Mouse (Mus musculus) C2C12 (cell line): Measurements from ENCODE around the gene Stpg4. TPM values are rescaled to one million over a fixed set of nuclear protein-coding genes. Genes with fewer than 3 reads are reported as not detected.
A peak's percentile ranks its signal among the peaks of the same experiment; 100 is the strongest.

Experiments
- H3K27me3 ChIP-seq: one replicate; pipeline ENCODE4 v1.6.1; 2011; ENCODE audit not compliant: control insufficient read depth, insufficient read depth, insufficient read length
- H3K36me3 ChIP-seq: one replicate; pipeline ENCODE4 v1.6.1; 2011; ENCODE audit not compliant: control insufficient read depth, insufficient read depth
- H3K4me3 ChIP-seq: one replicate; pipeline ENCODE4 v1.5.1; 2011; ENCODE audit warnings: mild to moderate bottlenecking, control low read depth; ENCODE audit not compliant: poor library complexity, insufficient read depth, severe bottlenecking
- H3K79me2 ChIP-seq: one replicate; pipeline ENCODE4 v1.6.1; 2011; ENCODE audit not compliant: control insufficient read depth, insufficient read depth
- H3K79me3 ChIP-seq: one replicate; pipeline ENCODE4 v1.6.1; 2011; ENCODE audit warnings: low read depth, control low read depth
- H3ac ChIP-seq: one replicate; pipeline ENCODE3; 2011; ENCODE audit warnings: low read depth; ENCODE audit not compliant: control insufficient read depth, insufficient read length
- CEBPB ChIP-seq: IDR thresholded peaks from one replicate; pipeline ENCODE4 v1.6.1; 2011; ENCODE audit warnings: low read depth, mild to moderate bottlenecking, control low read depth, moderate library complexity
- CTCF ChIP-seq: IDR thresholded peaks from one replicate; pipeline ENCODE4 v1.5.1; 2011; ENCODE audit not compliant: control insufficient read depth, insufficient read depth, insufficient read length
- FOSL1 ChIP-seq: IDR thresholded peaks from one replicate; pipeline ENCODE4 v1.8.0; 2011; ENCODE audit warnings: mild to moderate bottlenecking, low read length; ENCODE audit not compliant: poor library complexity, insufficient read depth, severe bottlenecking
- MAX ChIP-seq: IDR thresholded peaks from one replicate; pipeline ENCODE4 v1.6.1; 2011; ENCODE audit warnings: mild to moderate bottlenecking, control low read depth
- MYOD1 ChIP-seq: IDR thresholded peaks from one replicate; pipeline ENCODE4 v1.6.1; 2011; ENCODE audit warnings: low read depth; ENCODE audit not compliant: control insufficient read depth, insufficient read length
- MYOG ChIP-seq: IDR thresholded peaks from one replicate; pipeline ENCODE4 v1.6.1; 2011; ENCODE audit not compliant: control insufficient read depth, insufficient read length; ENCODE audit errors: extremely low read depth
- USF1 ChIP-seq: IDR thresholded peaks from one replicate; pipeline ENCODE4 v1.6.1; 2011; ENCODE audit warnings: low read depth, mild to moderate bottlenecking, control low read depth, moderate library complexity
- polyA plus RNA-seq: library from polyadenylated mRNA; unstranded; fragments of >200 nt; fragmentation: generic; extraction: Trizol; gene quantifications from one replicate; pipeline ENCODE4 v1.2.1, GENCODE M21; 2012; ENCODE audit warnings: missing spikeins

Stpg4 gene
- polyA plus RNA-seq, 1 experiment, result not detected

DNA sequence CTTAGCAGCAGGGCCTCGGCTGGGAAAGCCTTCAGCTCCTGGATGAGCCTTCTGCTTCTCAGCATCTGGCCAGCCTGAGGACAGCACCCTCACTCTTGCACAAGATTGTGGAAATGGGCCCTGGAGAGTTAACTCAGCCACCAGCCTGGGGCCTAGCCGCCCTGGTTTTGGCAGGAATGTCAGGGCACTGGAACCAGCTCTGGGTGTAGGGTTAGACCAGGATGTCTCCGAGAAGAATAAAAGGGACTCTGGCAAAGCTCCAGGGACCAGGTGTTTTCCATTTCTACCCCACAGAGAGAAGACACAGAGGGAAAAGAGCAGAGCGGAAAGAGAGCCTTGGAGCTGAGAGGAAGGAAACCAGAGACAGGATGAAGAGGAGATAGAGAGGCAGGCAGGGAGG lies 60.3 kb downstream of the Stpg4 start:
- TF ChIP-seq CEBPB, result no peak
- TF ChIP-seq MYOG, result no peak
- TF ChIP-seq MAX, result no peak
- TF ChIP-seq USF1, result no peak
- no peak for TF ChIP-seq CTCF
- no peak for TF ChIP-seq FOSL1
- no peak for TF ChIP-seq MYOD1
- Histone ChIP-seq H3K4me3 (no peak overlapping the region), H3ac (peak overlapping the region; percentile 38), H3K79me3 (no peaks in the 10 kb centered on the region), H3K79me2 (no peaks in the 10 kb centered on the region), H3K36me3 (no peaks in the 10 kb centered on the region), H3K27me3 (no peaks in the 10 kb centered on the region)

DNA sequence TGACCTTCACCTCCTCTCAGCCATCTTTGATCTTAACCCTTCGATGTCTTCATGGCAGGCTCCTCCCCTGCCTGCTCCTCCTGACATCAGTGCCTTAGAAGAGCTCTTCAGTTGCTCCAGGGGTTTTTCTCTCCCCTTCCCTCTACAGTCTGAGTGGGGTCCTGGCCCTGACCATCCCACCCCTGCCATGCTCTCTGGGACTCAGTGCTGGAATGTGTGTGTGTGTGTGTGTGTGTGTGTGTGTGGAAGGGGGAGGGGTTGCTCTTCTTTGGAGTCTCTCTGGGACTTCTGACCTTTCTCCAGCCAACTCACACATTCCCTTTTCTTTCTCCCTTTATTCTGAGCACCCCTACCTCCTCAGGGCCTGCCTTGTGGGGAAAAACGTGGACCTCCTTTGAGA lies 61.0 kb downstream of the Stpg4 start:
- no peaks in the 10 kb centered on the region for H3K79me2 ChIP-seq
- no peak overlapping the region for H3ac ChIP-seq
- H3K36me3 ChIP-seq, result no peaks in the 10 kb centered on the region
- TF ChIP-seq USF1, result no peak
- TF ChIP-seq MYOG, result no peak
- no peak for TF ChIP-seq CTCF
- TF ChIP-seq CEBPB, result no peak
- TF ChIP-seq FOSL1, result no peak
- no peak for TF ChIP-seq MYOD1
- no peak for TF ChIP-seq MAX
- no peak overlapping the region for H3K4me3 ChIP-seq
- H3K79me3 ChIP-seq, result no peaks in the 10 kb centered on the region
- no peaks in the 10 kb centered on the region for H3K27me3 ChIP-seq

DNA sequence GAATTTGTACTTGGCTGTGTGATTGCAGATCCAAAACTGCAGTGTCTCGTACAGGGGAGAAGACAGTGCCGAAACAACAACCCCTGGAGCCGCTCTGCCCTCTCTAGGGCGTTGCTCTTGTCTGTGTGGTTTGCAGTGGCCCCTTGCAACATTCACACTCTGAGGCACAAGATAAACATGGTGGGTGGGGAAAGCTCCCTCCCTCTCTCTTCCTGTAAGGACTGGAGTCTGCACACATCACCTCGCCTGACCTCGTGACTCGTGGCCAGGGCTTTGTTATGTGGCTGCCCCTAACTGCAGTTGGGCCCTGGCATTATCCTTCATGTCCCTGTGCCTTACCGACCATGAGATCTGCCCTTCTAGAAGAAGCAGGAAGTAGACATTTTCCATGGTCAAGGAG lies 62.3 kb downstream of the Stpg4 start:
- H3K79me3 ChIP-seq, result no peaks in the 10 kb centered on the region
- TF ChIP-seq CEBPB, result no peak
- TF ChIP-seq MYOG, result no peak
- no peak for TF ChIP-seq FOSL1
- no peak for TF ChIP-seq CTCF
- TF ChIP-seq MYOD1, result no peak
- TF ChIP-seq MAX, result no peak
- no peak for TF ChIP-seq USF1
- H3K79me2 ChIP-seq, result no peaks in the 10 kb centered on the region
- H3K27me3 ChIP-seq, result no peaks in the 10 kb centered on the region
- H3ac ChIP-seq, result no peak overlapping the region
- no peak overlapping the region for H3K4me3 ChIP-seq
- H3K36me3 ChIP-seq, result no peaks in the 10 kb centered on the region

DNA sequence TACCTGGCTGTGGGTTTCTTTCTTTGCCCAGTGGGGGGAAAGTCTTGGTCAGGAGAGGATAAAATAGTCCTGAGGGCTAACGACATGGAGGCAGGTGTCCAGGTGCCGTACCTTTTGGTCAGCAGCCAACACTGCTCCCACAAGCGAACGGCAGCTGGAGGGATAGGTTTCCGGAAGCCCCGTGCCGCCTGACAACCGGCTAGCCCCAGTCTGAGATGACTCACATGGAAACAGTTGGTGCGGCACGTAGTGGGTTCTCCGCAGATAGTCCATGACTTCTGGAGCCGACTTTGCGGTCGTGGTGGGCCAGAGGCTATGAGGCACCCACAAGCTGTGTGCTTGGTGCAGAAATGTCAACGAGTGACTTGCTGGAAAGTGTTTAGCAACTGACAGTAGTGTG lies 63.4 kb downstream of the Stpg4 start:
- H3ac ChIP-seq, result no peak overlapping the region
- H3K79me2 ChIP-seq, result no peaks in the 10 kb centered on the region
- H3K4me3 ChIP-seq, result no peak overlapping the region
- TF ChIP-seq USF1 (no peak), MYOD1 (peak; percentile 93), MAX (no peak), FOSL1 (no peak), CTCF (no peak)
- no peaks in the 10 kb centered on the region for H3K27me3 ChIP-seq
- H3K79me3 ChIP-seq, result no peaks in the 10 kb centered on the region
- H3K36me3 ChIP-seq, result no peaks in the 10 kb centered on the region

DNA sequence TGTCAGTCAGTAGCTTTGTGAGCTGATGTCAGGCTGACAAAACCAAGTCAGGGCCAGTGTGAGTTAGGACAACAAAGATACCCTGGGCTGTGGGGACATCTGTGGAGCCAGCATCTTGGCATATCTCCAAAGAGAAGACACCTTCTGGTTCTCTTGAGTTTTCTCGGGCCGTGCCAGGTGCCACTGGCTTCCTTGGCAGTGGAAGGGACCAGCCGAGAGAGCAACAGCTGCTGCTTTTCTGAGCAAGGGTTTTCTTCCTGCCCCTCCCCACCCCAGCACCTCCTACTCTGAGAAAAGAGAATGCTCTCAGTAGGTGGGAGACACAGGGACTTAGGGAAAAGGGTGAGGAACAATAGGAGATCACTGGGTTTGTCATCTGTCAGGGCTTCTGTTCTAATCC lies 66.4 kb downstream of the Stpg4 start:
- Histone ChIP-seq H3K79me3 (no peaks in the 10 kb centered on the region), H3K27me3 (no peaks in the 10 kb centered on the region), H3K4me3 (no peak overlapping the region), H3K36me3 (no peaks in the 10 kb centered on the region), H3ac (no peak overlapping the region), H3K79me2 (no peaks in the 10 kb centered on the region)
- TF ChIP-seq CEBPB (no peak), MAX (no peak), USF1 (no peak), MYOD1 (no peak), CTCF (no peak), FOSL1 (no peak), MYOG (no peak)

DNA sequence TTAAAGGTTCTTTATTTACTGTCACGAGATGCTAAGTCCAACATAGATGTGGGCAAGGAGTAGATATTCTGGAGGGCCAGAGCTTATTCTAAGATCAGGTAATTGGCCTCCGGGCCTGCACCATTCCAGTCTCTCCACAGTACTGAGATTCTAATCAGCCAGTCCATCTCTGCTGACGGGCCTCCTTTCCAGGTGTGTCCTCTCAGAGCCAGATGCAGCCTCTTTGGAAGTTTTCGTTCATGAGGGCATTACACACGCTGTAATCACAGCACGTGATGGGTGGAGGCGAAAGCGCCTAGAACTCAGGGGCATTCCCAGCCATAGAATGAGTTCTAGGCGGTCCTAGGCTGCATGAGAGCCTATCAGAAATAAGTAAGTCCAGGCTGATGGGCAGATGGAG lies 70.0 kb downstream of the Stpg4 start:
- no peaks in the 10 kb centered on the region for H3K79me2 ChIP-seq
- no peaks in the 10 kb centered on the region for H3K79me3 ChIP-seq
- H3K27me3 ChIP-seq, result no peaks in the 10 kb centered on the region
- H3K4me3 ChIP-seq, result no peak overlapping the region
- H3ac ChIP-seq, result no peak overlapping the region
- H3K36me3 ChIP-seq, result no peaks in the 10 kb centered on the region
- TF ChIP-seq CTCF, result no peak
- no peak for TF ChIP-seq MAX
- TF ChIP-seq CEBPB, result no peak
- no peak for TF ChIP-seq MYOD1
- TF ChIP-seq MYOG, result no peak
- no peak for TF ChIP-seq FOSL1
- TF ChIP-seq USF1, result no peak
